Mouse (Mus musculus) duodenum, adult 2 months (tissue): Measurements from ENCODE around the gene Get4. TPM values are rescaled to one million over a fixed set of nuclear protein-coding genes. Genes with fewer than 3 reads are reported as not detected.

ENCODE experiments used
- polyA plus RNA-seq: library from polyadenylated mRNA; depleted of rRNA; stranded (reverse); fragments of >200 nt; gene quantifications from 2 replicates; pipeline ENCODE4 v1.2.3, GENCODE M21; 2012; ENCODE audit warnings: low replicate concordance; rRNA removed

Get4 gene
- polyA plus RNA-seq: 87.8 and 252 TPM in 2 replicates

DNA sequence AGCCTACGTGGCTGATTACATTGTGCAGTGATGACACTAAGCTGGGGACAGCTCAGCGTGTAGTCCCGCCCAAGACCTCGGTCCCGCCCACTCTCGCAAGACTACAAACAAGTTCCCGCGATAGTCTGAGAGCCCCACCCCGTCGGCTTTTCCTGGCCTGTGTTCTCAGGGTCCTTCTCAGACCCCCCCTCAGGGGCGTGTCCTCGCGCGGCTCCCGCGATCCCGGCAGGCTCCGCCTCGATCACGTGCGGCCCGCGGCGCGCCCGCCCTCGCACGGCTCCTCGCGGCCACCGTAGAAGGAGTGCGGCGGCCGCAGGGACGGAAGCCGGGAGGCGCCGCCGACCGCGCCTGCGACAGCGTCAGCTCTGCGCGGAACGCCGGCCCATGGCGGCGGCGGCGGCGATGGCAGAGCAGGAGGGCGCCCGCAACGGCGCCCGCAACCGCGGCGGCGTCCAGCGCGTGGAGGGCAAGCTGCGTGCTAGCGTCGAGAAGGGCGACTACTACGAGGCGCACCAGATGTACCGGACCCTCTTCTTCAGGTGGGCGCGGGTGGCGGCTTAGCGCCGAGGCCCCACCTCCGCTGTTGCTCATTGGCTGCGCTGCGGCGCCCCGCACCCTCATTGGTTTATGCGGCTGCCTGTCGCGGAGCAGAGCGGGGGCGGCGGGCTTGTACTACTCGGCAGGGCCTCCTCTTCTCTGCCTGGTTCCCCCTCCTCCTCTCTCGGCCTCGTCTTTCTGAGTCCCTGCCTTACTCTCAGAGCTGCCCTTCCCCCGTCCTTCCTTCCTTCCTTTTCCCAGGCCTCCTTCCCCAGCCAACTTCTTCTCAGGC is at the start of gene Get4:
Gene Get4, plus strand, starts transcription at position 244 of the 829 bp plus-strand sequence.

Other genes with a start within 250 kb of the Get4 start
- 4.2 and 4.3 TPM in 2 replicates for gene Prkar1b, start 102.3 kb upstream of the Get4 start, polyA plus RNA-seq
- 13.4 and 17.6 TPM in 2 replicates for gene Dnaaf5, start 102.1 kb upstream of the Get4 start, polyA plus RNA-seq
- 15.0 and 20.7 TPM in 2 replicates for gene Sun1, start 51.7 kb upstream of the Get4 start, polyA plus RNA-seq
- 68.9 and 279 TPM in 2 replicates for gene Adap1, start 73.3 kb downstream of the Get4 start, polyA plus RNA-seq
- gene Cox19, start 99.1 kb downstream of the Get4 start, polyA plus RNA-seq: 109 and 165 TPM in 2 replicates
- gene Cyp2w1, start 100.3 kb downstream of the Get4 start, polyA plus RNA-seq: 0.56 and 2.7 TPM in 2 replicates
- gene Gpr146, start 125.4 kb downstream of the Get4 start, polyA plus RNA-seq: 3.5 and 4.3 TPM in 2 replicates
- gene C130050O18Rik, start 153.0 kb downstream of the Get4 start, polyA plus RNA-seq: 2.6 and 3.4 TPM in 2 replicates
- 1.3 and 2.0 TPM in 2 replicates for gene Gper1, start 170.8 kb downstream of the Get4 start, polyA plus RNA-seq
- gene 3110082I17Rik, start 208.2 kb downstream of the Get4 start, polyA plus RNA-seq: 5.3 and 5.8 TPM in 2 replicates
- 6.3 and 7.6 TPM in 2 replicates for gene Zfand2a, start 232.2 kb downstream of the Get4 start, polyA plus RNA-seq